Mouse (Mus musculus): ENCODE data around the gene Nck2.

DNA sequence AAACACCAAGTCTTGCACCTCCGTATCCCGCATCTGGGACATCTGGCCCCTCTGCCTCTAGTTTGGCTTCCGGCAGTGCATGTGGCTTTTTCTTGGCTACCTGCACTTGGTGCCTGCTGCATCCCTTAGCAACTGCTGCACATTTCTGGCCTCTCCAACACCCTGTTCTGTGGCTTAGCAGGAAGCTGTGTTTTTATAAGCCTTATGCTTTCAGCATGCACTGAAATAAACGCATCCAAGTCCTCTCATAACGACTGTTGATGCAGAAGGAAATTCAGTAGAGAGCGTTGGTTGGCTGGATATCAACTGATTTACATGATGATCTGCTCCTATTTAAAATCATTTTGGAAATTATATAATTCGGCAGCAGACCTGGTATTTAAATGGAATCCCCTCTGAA, 86.9 kb downstream of the Nck2 start:
- TF ChIP-seq CTCF (IDR thresholded peaks at IDR 0.05; ENCODE audit: borderline replicate concordance, extremely low read depth, insufficient read depth, insufficient read length) (no peak), POLR2A (IDR thresholded peaks at IDR 0.05; ENCODE audit: borderline replicate concordance, extremely low read depth, insufficient read depth, insufficient read length, poor library complexity, severe bottlenecking) (no peak)
